ENCODE assay signal across 23 mouse cellular contexts in genomic region chr5:124152734-124153133, GRCm38 (mm10). TPM values are rescaled to one million over a fixed set of nuclear protein-coding genes. Genes with fewer than 3 reads are reported as not detected.
A peak's percentile ranks its signal among the peaks of the same experiment; 100 is the strongest.
DNase-seq lines count a peak whose midpoint lies in the region; ATAC-seq and TF ChIP-seq lines count a peak whose summit lies in the region.
"Had no signal": no experiment of that assay in that cellular context is flagged by ENCODE, and none has a peak within 500 bp of the region (broad histone marks: within the 10 kb centered on the region; RNA-seq: fewer than 3 reads in every experiment).

No protein-coding gene starts in this region.

- peak overlapping the region; percentile 60; the same call in 1 of the 2 replicates for H3K27ac ChIP-seq in layer of hippocampus, adult 2 months
- H3K27ac ChIP-seq in lung, embryonic 15.5 days: peak overlapping the region; percentile 80
- H3K27ac ChIP-seq: embryonic facial prominence, embryonic 12.5 days; embryonic facial prominence, embryonic 15.5 days; heart, adult 2 months; heart, embryonic 10.5 days; hindbrain, embryonic 12.5 days; hindbrain, embryonic 15.5 days had no signal

- DNase-seq in layer of hippocampus, adult 2 months (ENCODE audit: low spot score in 2 of 2): no peak
- DNase-seq in layer of hippocampus, postnatal 25 days (ENCODE audit: extremely low spot score in 1 of 2, low spot score in 1 of 2): no peak
- DNase-seq in lung, postnatal 14 days: no peak
- peak; percentile 64 for DNase-seq in lung, postnatal 36 days
- no peak for DNase-seq in urinary bladder, adult 2 months (ENCODE audit: low spot score)
- DNase-seq: adrenal gland, adult 2 months; adrenal gland, postnatal 14 days; B cell, adult 2 months; cerebellum, adult 11 months; cerebellum, adult 2 months; cerebellum, adult 9-11 months; cerebellum, postnatal 25 days; forebrain, postnatal 0 days; gastrocnemius, postnatal 25 days; heart, adult 2 months had no signal

- 64% methylated on average over 4 of the region's 4 CpGs for WGBS in lung, embryonic 15.5 days

- peaks cover 39% of the 10 kb centered on the region for H3K4me1 ChIP-seq in lung, embryonic 15.5 days
- H3K4me1 ChIP-seq: embryonic facial prominence, embryonic 12.5 days; embryonic facial prominence, embryonic 15.5 days; hindbrain, embryonic 12.5 days; hindbrain, embryonic 15.5 days had no signal

- H3K9me3 ChIP-seq in lung, embryonic 15.5 days: no peaks in the 10 kb centered on the region
- H3K9me3 ChIP-seq: embryonic facial prominence, embryonic 12.5 days; embryonic facial prominence, embryonic 15.5 days; heart, embryonic 10.5 days; hindbrain, embryonic 12.5 days; hindbrain, embryonic 15.5 days had no signal

- H3K9ac ChIP-seq in lung, embryonic 15.5 days: no peak overlapping the region
- H3K9ac ChIP-seq: embryonic facial prominence, embryonic 12.5 days; embryonic facial prominence, embryonic 15.5 days; forebrain, postnatal 0 days; hindbrain, embryonic 12.5 days; hindbrain, embryonic 15.5 days had no signal

- no peaks in the 10 kb centered on the region for H3K36me3 ChIP-seq in lung, embryonic 15.5 days
- H3K36me3 ChIP-seq: embryonic facial prominence, embryonic 12.5 days; hindbrain, embryonic 15.5 days had no signal

- H3K4me2 ChIP-seq in lung, embryonic 15.5 days: peak overlapping the region; percentile 41; the same call in 1 of the 2 replicates
- H3K4me2 ChIP-seq: embryonic facial prominence, embryonic 12.5 days; embryonic facial prominence, embryonic 15.5 days; hindbrain, embryonic 12.5 days; hindbrain, embryonic 15.5 days had no signal

- no peak for TF ChIP-seq CTCF in layer of hippocampus, adult 2 months (conservative IDR thresholded peaks at IDR 0.05)

- peak; percentile 35; the same call in 1 of the 2 replicates for ATAC-seq in lung, embryonic 15.5 days (ENCODE audit: borderline replicate concordance, extremely low read depth, low FRiP score, low TSS enrichment)
- ATAC-seq in monocyte, adult 5-6 weeks (replicated peaks; ENCODE audit: insufficient number of reproducible peaks, low FRiP score, low TSS enrichment, poor library complexity, severe bottlenecking): no peak
- ATAC-seq: forebrain, embryonic 14.5 days; forebrain, postnatal 0 days had no signal

- no peak overlapping the region for H3K4me3 ChIP-seq in layer of hippocampus, adult 2 months
- H3K4me3 ChIP-seq in lung, embryonic 15.5 days: peak overlapping the region; percentile 13; the same call in 1 of the 2 replicates
- H3K4me3 ChIP-seq: embryonic facial prominence, embryonic 12.5 days; embryonic facial prominence, embryonic 15.5 days; heart, adult 2 months; heart, embryonic 10.5 days; hindbrain, embryonic 12.5 days; hindbrain, embryonic 15.5 days had no signal

- no peaks in the 10 kb centered on the region for H3K27me3 ChIP-seq in lung, embryonic 15.5 days
- H3K27me3 ChIP-seq: embryonic facial prominence, embryonic 12.5 days; embryonic facial prominence, embryonic 15.5 days; hindbrain, embryonic 12.5 days; hindbrain, embryonic 15.5 days had no signal

RNA-seq across cellular contexts. Expression of gene Arl6ip4, which starts 36.8 kb away (rescaled TPM):
- 10 to 100 TPM; 49.8 to 52.2 TPM for total RNA-seq in layer of hippocampus, adult 2 months (2021)
- 10 to 100 TPM; 44.9 to 45.8 TPM for total RNA-seq in layer of hippocampus, postnatal 25 days (2021)
- polyA plus RNA-seq in lung, embryonic 15.5 days (2015; fragmentation: Nextera tagmentation; extraction: Ambion mirVana): 105 and 107 TPM in 2 replicates
- 62.5 and 67.0 TPM in 2 replicates for polyA plus RNA-seq in urinary bladder, adult 2 months (2012; rRNA removed)
- 53.4 to 79.6 TPM (median 61.8 TPM) in 3 replicates for total RNA-seq in monocyte, adult 5-6 weeks (2017)

RNA-seq across cellular contexts. Expression of gene Ogfod2, which starts 40.6 kb away (rescaled TPM):
- 10 to 100 TPM; 32.7 to 38.7 TPM for total RNA-seq in layer of hippocampus, adult 2 months (2021)
- total RNA-seq in layer of hippocampus, postnatal 25 days (2021): 10 to 100 TPM; 33.9 to 35.0 TPM
- 26.5 and 27.6 TPM in 2 replicates for polyA plus RNA-seq in lung, embryonic 15.5 days (2015; fragmentation: Nextera tagmentation; extraction: Ambion mirVana)
- polyA plus RNA-seq in urinary bladder, adult 2 months (2012; rRNA removed): 24.8 and 32.2 TPM in 2 replicates
- 10.7 to 21.5 TPM (median 14.4 TPM) in 3 replicates for total RNA-seq in monocyte, adult 5-6 weeks (2017)

RNA-seq across cellular contexts. Expression of gene Abcb9, which starts 57.1 kb away (rescaled TPM):
- 10 to 100 TPM; 27.0 to 31.7 TPM for total RNA-seq in layer of hippocampus, adult 2 months (2021)
- total RNA-seq in layer of hippocampus, postnatal 25 days (2021): 10 to 100 TPM; 29.3 to 33.8 TPM
- 1.9 and 3.6 TPM in 2 replicates for polyA plus RNA-seq in lung, embryonic 15.5 days (2015; fragmentation: Nextera tagmentation; extraction: Ambion mirVana)
- 2.2 and 3.8 TPM in 2 replicates for polyA plus RNA-seq in urinary bladder, adult 2 months (2012; rRNA removed)
- 1.6 to 4.0 TPM (median 2.5 TPM) in 3 replicates for total RNA-seq in monocyte, adult 5-6 weeks (2017)
